Mouse (Mus musculus) thymus, adult 2 months (tissue): ENCODE measurements around the gene Sphkap.

ENCODE experiments used
- CTCF ChIP-seq: fragments of 200-500 bp; IDR thresholded peaks from 2 replicates; pipeline ENCODE4 v1.5.1; 2012; ENCODE audit warnings: mild to moderate bottlenecking, control low read depth, low read length, moderate library complexity, borderline replicate concordance; ENCODE audit not compliant: control insufficient read depth, poor library complexity, insufficient read depth; ENCODE audit errors: extremely low read depth
- POLR2A ChIP-seq: fragments of 200-500 bp; IDR thresholded peaks from 2 replicates; pipeline ENCODE4 v1.6.1; 2012; ENCODE audit warnings: mild to moderate bottlenecking, low read length, control low read depth, moderate library complexity; ENCODE audit not compliant: control insufficient read depth, poor library complexity, insufficient read depth; ENCODE audit errors: extremely low read depth

GRCm38 (mm10) chr1:83224423-83224960, 183.5 kb downstream of the Sphkap start:
- TF ChIP-seq POLR2A (no peak), CTCF (no peak)
